ENCODE assay signal across 8 mouse cellular contexts in the genomic region with DNA sequence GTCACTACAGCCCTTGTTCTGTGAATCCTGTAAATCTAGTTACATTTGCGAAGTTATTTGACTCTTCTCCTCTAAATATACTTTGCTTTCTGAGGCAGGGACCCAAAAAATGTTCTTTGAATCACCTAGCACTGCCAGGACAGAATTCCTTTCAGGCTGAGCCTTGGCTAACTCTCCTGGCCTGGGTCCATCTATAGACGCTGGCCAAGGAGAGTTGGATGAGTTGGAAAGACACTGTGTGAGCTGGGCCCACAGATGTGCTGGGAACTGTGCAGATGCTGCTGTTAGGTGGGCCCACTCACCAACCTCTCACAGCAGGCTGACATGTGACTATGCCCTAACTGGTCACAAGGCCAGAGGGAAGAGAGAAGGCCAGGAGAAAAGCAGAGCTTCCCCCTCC. TPM values are rescaled to one million over a fixed set of nuclear protein-coding genes. Genes with fewer than 3 reads are reported as not detected.
DNase-seq lines count a peak whose midpoint lies in the region; ATAC-seq lines count a peak whose summit lies in the region.

No protein-coding gene starts in this region.

- H3K9me3 ChIP-seq in forebrain, embryonic 10.5 days: no peaks in the 10 kb centered on the region
- no peaks in the 10 kb centered on the region for H3K9me3 ChIP-seq in forebrain, embryonic 11.5 days (ENCODE audit: control insufficient read depth, low read length)
- H3K9me3 ChIP-seq in neural tube, embryonic 15.5 days (replicated peaks): no peaks in the 10 kb centered on the region

- H3K9ac ChIP-seq in forebrain, embryonic 11.5 days (ENCODE audit: low read length): no peak overlapping the region
- no peak overlapping the region for H3K9ac ChIP-seq in neural tube, embryonic 15.5 days (replicated peaks)

- no peak overlapping the region for H3K4me2 ChIP-seq in forebrain, embryonic 11.5 days (ENCODE audit: low read depth, low read length, severe bottlenecking)
- peak overlapping the region; percentile 60; the same call in 1 of the 2 replicates for H3K4me2 ChIP-seq in neural tube, embryonic 15.5 days

- intact Hi-C loops in heart, postnatal 14 days (cut with DNase I): no loop called here

- peak overlapping the region; percentile 65; the same call in 1 of the 2 replicates for H3K27ac ChIP-seq in forebrain, embryonic 10.5 days
- no peak overlapping the region for H3K27ac ChIP-seq in forebrain, embryonic 11.5 days (ENCODE audit: low read depth, low read length)
- H3K27ac ChIP-seq in neural tube, embryonic 15.5 days (replicated peaks): peak overlapping the region; percentile 98

- 88% methylated on average over 2 of the region's 2 CpGs for WGBS in forebrain, embryonic 10.5 days
- 78% methylated on average over 2 of the region's 2 CpGs for WGBS in forebrain, embryonic 11.5 days
- 75% methylated on average over 2 of the region's 2 CpGs for WGBS in neural tube, embryonic 15.5 days

- ATAC-seq in forebrain, embryonic 11.5 days (replicated peaks; ENCODE audit: low FRiP score): no peak
- ATAC-seq in neural tube, embryonic 15.5 days (ENCODE audit: low FRiP score): no peak; the same call in 1 of the 2 replicates

- no peaks in the 10 kb centered on the region for H3K36me3 ChIP-seq in forebrain, embryonic 10.5 days (replicated peaks)
- no peaks in the 10 kb centered on the region for H3K36me3 ChIP-seq in forebrain, embryonic 11.5 days (ENCODE audit: control insufficient read depth, insufficient read depth, low read length)
- no peaks in the 10 kb centered on the region for H3K36me3 ChIP-seq in neural tube, embryonic 15.5 days

- no peak for DNase-seq in forebrain, embryonic 10.5 days (ENCODE audit: extremely low spot score, low spot score)
- DNase-seq in forebrain, embryonic 11.5 days (ENCODE audit: low spot score): no peak
- DNase-seq in ovary, postnatal 36 days (ENCODE audit: low spot score): peak; percentile 13
- DNase-seq in ovary, postnatal 10 days (ENCODE audit: low spot score): no peak
- DNase-seq in heart, postnatal 14 days: peak; percentile 44 to 60
- no peak for DNase-seq in adrenal gland, postnatal 25 days
- no peak for DNase-seq in layer of hippocampus, postnatal 25 days (ENCODE audit: extremely low spot score in 1 of 2, low spot score in 1 of 2)

- peaks cover 20% of the 10 kb centered on the region for H3K4me1 ChIP-seq in forebrain, embryonic 10.5 days
- H3K4me1 ChIP-seq in forebrain, embryonic 11.5 days (replicated peaks; ENCODE audit: control insufficient read depth, insufficient read depth, low read length): peaks cover 3% of the 10 kb centered on the region; the same call in 1 of the 2 replicates
- peaks cover 31% of the 10 kb centered on the region for H3K4me1 ChIP-seq in neural tube, embryonic 15.5 days

- no peaks in the 10 kb centered on the region for H3K27me3 ChIP-seq in forebrain, embryonic 10.5 days (ENCODE audit: poor library complexity, severe bottlenecking)
- H3K27me3 ChIP-seq in forebrain, embryonic 11.5 days (ENCODE audit: control insufficient read depth, insufficient read depth, low read length): no peaks in the 10 kb centered on the region
- no peaks in the 10 kb centered on the region for H3K27me3 ChIP-seq in neural tube, embryonic 15.5 days (replicated peaks)

- H3K4me3 ChIP-seq in forebrain, embryonic 10.5 days: no peak overlapping the region
- H3K4me3 ChIP-seq in forebrain, embryonic 11.5 days (ENCODE audit: low read depth, low read length): no peak overlapping the region
- H3K4me3 ChIP-seq in neural tube, embryonic 15.5 days (replicated peaks): no peak overlapping the region

RNA-seq across cellular contexts. Expression of gene Zfp706, which starts 41.1 kb away (rescaled TPM):
- 490 and 521 TPM in 2 replicates for polyA plus RNA-seq in forebrain, embryonic 10.5 days (2016; fragmentation: Nextera tagmentation; extraction: Ambion mirVana)
- polyA plus RNA-seq in forebrain, embryonic 11.5 days (2014; fragmentation: Nextera tagmentation; extraction: Ambion mirVana): 410 and 472 TPM in 2 replicates
- total RNA-seq in heart, postnatal 14 days (2021): 100 to 1,000 TPM; 194 to 211 TPM
- polyA plus RNA-seq in neural tube, embryonic 15.5 days (2015; fragmentation: Nextera tagmentation; extraction: Ambion mirVana): 457 and 498 TPM in 2 replicates
- 164 and 201 TPM in 2 replicates for total RNA-seq in adrenal gland, postnatal 25 days (2021)
- 100 to 1,000 TPM; 290 to 309 TPM for total RNA-seq in layer of hippocampus, postnatal 25 days (2021)

Comparison
In these comparisons a context has a peak if more than half of its experiments do, and no peak if none do; other contexts are left out.
1. DNase-seq: peak in ovary, postnatal 36 days (single experiment) and heart, postnatal 14 days (2 of 2); none in forebrain, embryonic 10.5 days (single experiment), forebrain, embryonic 11.5 days (single experiment), ovary, postnatal 10 days (single experiment), adrenal gland, postnatal 25 days (single experiment) and layer of hippocampus, postnatal 25 days (0 of 2).